Comparison of ENCODE assay signal across 22 mouse cellular contexts in genomic region chr10:98925081-98925480, GRCm38 (mm10).
"Had no signal": no experiment of that assay in that cellular context is flagged by ENCODE, and none has a peak within 500 bp of the region (broad histone marks: within the 10 kb centered on the region; RNA-seq: fewer than 3 reads in every experiment).

No protein-coding gene starts in this region.

- ATAC-seq: hindbrain, postnatal 0 days had no signal

- H3K4me3 ChIP-seq: gastrocnemius, adult 2 months; heart, embryonic 10.5 days; heart, embryonic 13.5 days; heart, embryonic 15.5 days; hindbrain, embryonic 13.5 days; hindbrain, embryonic 15.5 days; layer of hippocampus, adult 2 months; left cerebral cortex, adult 2 months; limb, embryonic 10.5 days; limb, embryonic 12.5 days; liver, embryonic 15.5 days had no signal

- H3K4me2 ChIP-seq: heart, embryonic 13.5 days; heart, embryonic 15.5 days; hindbrain, embryonic 13.5 days; hindbrain, embryonic 15.5 days; limb, embryonic 12.5 days; liver, embryonic 15.5 days had no signal

- H3K36me3 ChIP-seq: heart, embryonic 10.5 days; heart, embryonic 15.5 days; hindbrain, embryonic 13.5 days; hindbrain, embryonic 15.5 days; limb, embryonic 10.5 days; limb, embryonic 12.5 days; liver, embryonic 15.5 days had no signal

- H3K27me3 ChIP-seq: heart, embryonic 13.5 days; heart, embryonic 15.5 days; hindbrain, embryonic 13.5 days; hindbrain, embryonic 15.5 days; limb, embryonic 12.5 days; liver, embryonic 15.5 days had no signal

- H3K27ac ChIP-seq: gastrocnemius, adult 2 months; heart, embryonic 10.5 days; heart, embryonic 13.5 days; heart, embryonic 15.5 days; hindbrain, embryonic 13.5 days; hindbrain, embryonic 15.5 days; hindbrain, postnatal 0 days; left cerebral cortex, adult 2 months; limb, embryonic 10.5 days; limb, embryonic 12.5 days; liver, embryonic 15.5 days had no signal

- DNase-seq: gastrocnemius, adult 2 months; gastrocnemius, postnatal 10 days; gastrocnemius, postnatal 36 days; heart, adult 18-20 months; heart, postnatal 14 days; heart, postnatal 36 days; kidney, adult 18-20 months; kidney, adult 8-10 months; kidney, postnatal 10 days; kidney, postnatal 25 days; kidney, postnatal 4 days had no signal

- H3K9ac ChIP-seq: heart, embryonic 13.5 days; heart, embryonic 15.5 days; hindbrain, embryonic 13.5 days; hindbrain, embryonic 15.5 days; limb, embryonic 12.5 days; liver, embryonic 15.5 days had no signal

- H3K9me3 ChIP-seq: heart, embryonic 10.5 days; heart, embryonic 13.5 days; heart, embryonic 15.5 days; hindbrain, embryonic 13.5 days; hindbrain, embryonic 15.5 days; limb, embryonic 10.5 days; limb, embryonic 12.5 days; liver, embryonic 15.5 days had no signal
